Mouse (Mus musculus): ENCODE measurements around the gene Prcd.
"Not testable (repeated sequence)": the region's sequence is repeated elsewhere in the genome, so short reads cannot be mapped to it uniquely, and the experiment has no call there.

The Prcd gene

GRCm38 (mm10) chr11:116669787-116670365, 16.5 kb downstream of the Prcd start:
- DNase-seq: no peak

GRCm38 (mm10) chr11:116670386-116670785, 17.1 kb downstream of the Prcd start:
- no peak for DNase-seq

- DNase-seq: peak; percentile 99
Measured at GRCm38 (mm10) chr11:116671112-116671844, 17.9 kb downstream of the Prcd start.

GRCm38 (mm10) chr11:116671845-116672434, 18.6 kb downstream of the Prcd start:
- no peak for DNase-seq

GRCm38 (mm10) chr11:116672595-116672994, 19.3 kb downstream of the Prcd start:
- DNase-seq: no peak

GRCm38 (mm10) chr11:116673410-116673809, 20.1 kb downstream of the Prcd start:
- DNase-seq: no peak

GRCm38 (mm10) chr11:116674616-116675379, 21.5 kb downstream of the Prcd start:
- no peak for DNase-seq

GRCm38 (mm10) chr11:116675429-116675828, 22.1 kb downstream of the Prcd start:
- not testable (repeated sequence) for DNase-seq

- no peak for DNase-seq
Measured at GRCm38 (mm10) chr11:116676175-116676976, 23.0 kb downstream of the Prcd start.

GRCm38 (mm10) chr11:116677711-116678441, 24.5 kb downstream of the Prcd start:
- DNase-seq: no peak

GRCm38 (mm10) chr11:116679148-116679547, 25.8 kb downstream of the Prcd start:
- no peak for DNase-seq

GRCm38 (mm10) chr11:116680321-116681091, 27.2 kb downstream of the Prcd start:
- DNase-seq: no peak

- DNase-seq: no peak
Measured at GRCm38 (mm10) chr11:116681147-116681546, 27.8 kb downstream of the Prcd start.

- DNase-seq: no peak
Measured at GRCm38 (mm10) chr11:116682501-116683144, 29.3 kb downstream of the Prcd start.

GRCm38 (mm10) chr11:116683777-116684176, 30.4 kb downstream of the Prcd start:
- DNase-seq: no peak

GRCm38 (mm10) chr11:116685729-116686128, 32.4 kb downstream of the Prcd start:
- no peak for DNase-seq

- DNase-seq: no peak
Measured at GRCm38 (mm10) chr11:116687897-116688296, 34.6 kb downstream of the Prcd start.

GRCm38 (mm10) chr11:116689622-116690021, 36.3 kb downstream of the Prcd start:
- no peak for DNase-seq

GRCm38 (mm10) chr11:116690701-116691575, 37.6 kb downstream of the Prcd start:
- DNase-seq: no peak

GRCm38 (mm10) chr11:116693899-116694249, 40.5 kb downstream of the Prcd start:
- DNase-seq: no peak
